Mouse (Mus musculus): Measurements from ENCODE around the gene Gtf3a. TPM values are rescaled to one million over a fixed set of nuclear protein-coding genes. Genes with fewer than 3 reads are reported as not detected.
"Not testable (repeated sequence)": the region's sequence is repeated elsewhere in the genome, so short reads cannot be mapped to it uniquely, and the experiment has no call there.

The Gtf3a gene
- total RNA-seq, 4 experiments from 2014 or later: 15.8 to 22.6 (median 19.9) TPM

DNA sequence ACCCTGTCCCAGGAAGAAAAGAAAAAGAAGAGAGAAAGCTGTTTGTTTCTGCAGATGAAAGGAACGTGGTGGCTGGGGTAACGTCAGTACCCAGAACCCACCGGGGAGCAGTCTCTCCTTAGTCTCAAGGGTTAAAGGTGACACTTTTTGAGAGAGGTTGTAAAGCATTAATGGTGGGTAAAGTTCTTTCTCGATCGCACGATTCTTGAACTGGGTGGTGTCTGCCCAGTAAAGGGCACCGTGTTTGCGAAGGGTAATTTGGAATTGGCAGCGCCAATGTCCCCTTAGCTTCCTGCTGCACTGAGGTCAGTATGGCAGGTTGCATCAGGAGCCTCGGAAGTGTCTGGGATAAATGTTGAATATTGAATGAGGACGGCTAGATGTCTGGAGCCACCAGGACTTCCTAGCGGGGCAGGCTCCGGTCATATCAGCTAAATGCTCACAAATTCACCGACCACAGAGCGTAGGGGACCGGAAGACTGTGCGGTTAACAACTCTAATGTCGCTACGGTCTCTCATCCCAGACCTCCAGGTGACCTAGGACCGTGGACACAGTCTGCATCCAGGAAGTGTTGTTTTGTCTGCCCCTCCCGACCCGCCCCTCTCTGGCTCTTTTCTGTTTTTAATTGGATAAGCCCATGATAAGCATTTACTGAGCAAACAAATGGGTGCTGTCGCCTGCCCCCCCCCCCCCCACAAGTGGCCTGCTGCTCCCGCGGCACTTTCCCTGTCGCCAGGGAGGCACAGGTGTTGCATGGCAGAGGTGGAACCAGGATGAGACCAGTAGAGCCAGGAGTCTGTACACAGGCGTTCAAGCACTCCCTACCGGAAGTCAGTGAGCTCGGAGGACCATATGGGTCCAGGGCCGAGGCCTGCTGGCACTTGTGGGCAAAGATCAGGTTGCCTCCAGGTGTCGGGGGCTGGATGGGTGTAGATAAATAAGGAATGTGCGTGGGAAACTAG lies 10.6 kb upstream of the Gtf3a start:
- DNase-seq (ENCODE audit: low spot score): no peak

DNA sequence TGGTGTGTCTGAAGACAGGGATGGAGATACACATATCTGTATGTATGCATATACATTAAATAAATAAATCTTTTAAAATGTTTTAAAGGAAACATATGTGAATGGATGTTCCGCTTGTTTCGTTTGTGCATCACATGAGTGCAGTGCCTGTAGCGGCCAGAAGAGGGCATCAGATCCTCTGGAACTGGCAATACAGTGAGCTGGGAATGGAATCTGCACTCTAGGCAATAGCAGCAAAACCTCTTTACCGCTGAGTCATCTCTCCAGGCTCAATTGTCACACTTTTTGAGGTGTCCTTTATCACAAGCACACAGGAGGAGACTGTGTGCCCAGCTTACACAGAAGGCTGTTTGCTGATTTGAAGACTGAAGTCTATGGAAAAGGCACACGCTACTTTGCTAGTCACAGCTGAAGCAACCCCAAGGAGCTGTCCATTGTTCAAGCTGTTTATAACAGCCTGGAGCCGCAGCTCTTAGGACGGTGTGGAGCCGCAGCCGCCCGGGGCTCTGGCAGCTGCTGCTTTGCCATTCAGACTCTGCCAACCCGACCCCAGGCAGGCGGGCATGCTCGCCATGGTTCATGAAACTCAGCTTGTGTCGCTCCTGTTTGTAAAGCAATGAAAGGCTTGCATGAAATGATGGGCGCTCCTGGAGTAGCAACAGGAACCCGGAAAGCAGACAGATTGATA lies 9.2 kb upstream of the Gtf3a start:
- no peak for DNase-seq (ENCODE audit: low spot score)

DNA sequence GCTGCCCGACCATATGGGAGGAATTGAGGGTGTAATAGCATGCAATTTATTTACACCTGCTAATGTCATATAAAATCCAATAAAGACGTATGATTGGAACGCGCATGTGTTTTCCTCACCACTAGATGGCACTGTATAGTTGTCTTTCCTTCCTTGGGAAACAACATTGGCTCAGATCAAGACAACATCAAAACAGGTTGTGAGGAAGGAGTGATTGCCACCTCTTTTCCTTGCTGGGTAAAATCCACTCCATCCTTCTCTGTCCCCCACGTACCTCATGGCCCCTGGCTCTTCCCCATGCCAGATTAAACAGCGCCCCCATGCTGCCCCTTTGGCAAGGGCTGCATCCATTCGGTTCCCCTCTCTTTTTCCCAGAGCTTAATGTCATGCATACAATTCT lies 8.2 kb upstream of the Gtf3a start:
- DNase-seq (ENCODE audit: low spot score): peak; percentile 47

- DNase-seq (ENCODE audit: low spot score): not testable (repeated sequence)
Measured at GRCm38 (mm10) chr5:146941939-146942338, 6.5 kb upstream of the Gtf3a start.

DNA sequence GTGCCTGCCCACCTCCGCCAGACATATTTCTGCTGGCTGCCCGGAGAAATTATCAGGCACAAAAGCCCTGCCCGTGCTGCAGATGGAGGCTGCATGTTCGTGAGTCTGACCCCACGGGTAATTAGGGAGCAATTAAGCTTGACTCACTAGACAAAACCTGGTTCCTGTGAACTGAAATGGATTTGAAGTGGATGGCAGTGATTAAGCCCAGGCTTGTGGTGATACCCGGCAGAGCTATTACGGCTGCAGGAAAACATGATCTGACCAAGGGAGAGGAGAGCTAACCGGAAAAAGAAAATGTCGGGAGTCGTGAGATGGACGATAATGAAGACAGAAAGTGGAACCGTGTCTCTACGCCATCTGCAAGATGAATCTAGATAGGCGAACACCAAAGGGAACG lies 5.5 kb upstream of the Gtf3a start:
- no peak for DNase-seq (ENCODE audit: low spot score)

GRCm38 (mm10) chr5:146944568-146944967 lies 3.9 kb upstream of the Gtf3a start:
- DNase-seq (ENCODE audit: low spot score): no peak

DNA sequence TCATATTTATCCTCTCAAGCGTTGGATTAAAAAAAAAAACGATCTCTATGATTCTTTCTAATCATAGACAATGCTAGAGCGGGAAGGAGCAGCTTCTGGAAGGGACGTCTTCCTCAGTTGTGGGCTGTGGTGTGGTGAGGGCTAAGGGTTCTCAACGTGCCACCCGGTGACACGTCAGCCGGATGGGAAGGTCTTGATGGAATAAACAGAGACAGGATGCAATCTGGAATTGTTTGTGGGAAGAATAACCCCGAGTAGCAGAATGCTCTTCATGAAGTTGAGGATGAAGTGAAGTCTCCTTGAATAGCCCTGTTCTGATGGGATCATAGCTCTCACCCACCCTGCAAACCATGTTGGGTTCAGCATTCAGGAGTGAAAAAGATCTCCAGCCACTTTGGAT lies 1.8 kb upstream of the Gtf3a start:
- no peak for DNase-seq (ENCODE audit: low spot score)

- no peak for DNase-seq (ENCODE audit: low spot score)
Measured at GRCm38 (mm10) chr5:146947497-146947896, 960 bp upstream of the Gtf3a start.

GRCm38 (mm10) chr5:146948041-146948507 lies 383 bp upstream of the Gtf3a start:
- DNase-seq (ENCODE audit: low spot score): no peak

DNA sequence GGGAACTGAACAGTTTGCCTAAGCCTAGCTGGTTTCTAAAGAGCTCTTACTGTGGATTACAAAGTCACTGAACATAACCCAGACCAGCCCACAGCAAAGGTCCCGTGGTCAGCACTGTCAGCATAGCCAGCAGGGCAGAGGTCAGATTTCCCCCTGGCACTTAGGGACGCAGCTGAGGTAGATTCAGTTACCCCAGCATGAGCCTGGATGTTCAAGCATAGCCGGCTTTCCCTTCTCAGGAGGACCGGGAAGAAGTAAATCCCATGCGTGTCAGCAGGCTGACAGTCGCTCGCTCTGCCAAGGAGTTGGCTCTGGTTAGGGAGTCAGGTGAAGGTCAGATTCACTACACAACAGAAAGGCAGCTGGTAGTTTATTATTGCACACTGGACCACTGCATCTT lies 6.1 kb downstream of the Gtf3a start:
- no peak for DNase-seq (ENCODE audit: low spot score)

- DNase-seq (ENCODE audit: low spot score): no peak
Measured at GRCm38 (mm10) chr5:146955651-146956050, 7.2 kb downstream of the Gtf3a start.

GRCm38 (mm10) chr5:146956678-146957077 lies 8.2 kb downstream of the Gtf3a start:
- DNase-seq (ENCODE audit: low spot score): no peak

DNA sequence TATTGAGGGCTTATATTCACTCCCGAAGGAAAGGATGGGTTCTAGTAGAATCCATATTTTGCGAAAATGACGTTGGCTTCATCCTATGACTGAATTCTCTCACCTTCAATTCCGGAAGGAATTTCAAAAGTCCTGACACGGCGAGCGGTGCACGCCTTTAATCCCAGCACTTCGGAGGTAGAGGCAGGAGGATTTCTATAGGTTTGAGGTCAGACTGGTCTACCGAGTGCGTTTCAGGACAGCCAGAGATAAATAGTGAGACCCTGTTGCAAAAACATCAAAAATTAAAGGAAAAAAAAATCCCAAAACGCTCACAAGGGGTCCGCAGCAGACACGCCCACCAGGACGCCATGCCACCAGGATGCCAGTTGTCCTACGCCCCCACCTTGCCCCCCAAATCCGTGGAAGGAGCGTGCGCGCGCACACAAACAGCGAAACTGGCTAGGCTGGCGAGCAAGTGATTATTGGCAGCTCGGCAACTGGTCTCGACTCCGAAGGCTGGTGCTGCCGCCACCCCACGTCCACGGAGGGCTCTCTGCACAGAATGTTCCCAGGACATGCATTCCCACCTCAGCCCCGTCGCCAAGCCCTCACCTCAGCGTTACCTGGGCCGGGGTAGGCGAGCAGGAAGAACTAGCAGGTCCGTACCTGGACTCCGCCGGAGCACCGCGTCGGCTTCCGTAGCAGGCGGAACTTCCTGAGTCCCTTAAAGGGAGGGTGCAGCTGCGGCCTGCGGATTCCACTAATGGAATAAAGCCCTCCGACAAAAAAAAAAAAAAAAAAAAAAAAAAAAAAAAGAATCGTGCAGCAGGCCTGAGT lies 14.9 kb downstream of the Gtf3a start, which contains the start of gene Mtif3:
Gene Mtif3 (minus strand): TSS at position 683 of the 819 bp plus-strand sequence.
- DNase-seq (ENCODE audit: low spot score): peak; percentile 83

GRCm38 (mm10) chr5:146963937-146964278 lies 15.5 kb downstream of the Gtf3a start:
- DNase-seq (ENCODE audit: low spot score): no peak

- no peak for DNase-seq (ENCODE audit: low spot score)
Measured at GRCm38 (mm10) chr5:146968695-146969393, 20.4 kb downstream of the Gtf3a start.

- DNase-seq (ENCODE audit: low spot score): no peak
Measured at GRCm38 (mm10) chr5:146971776-146972561, 23.5 kb downstream of the Gtf3a start.

DNA sequence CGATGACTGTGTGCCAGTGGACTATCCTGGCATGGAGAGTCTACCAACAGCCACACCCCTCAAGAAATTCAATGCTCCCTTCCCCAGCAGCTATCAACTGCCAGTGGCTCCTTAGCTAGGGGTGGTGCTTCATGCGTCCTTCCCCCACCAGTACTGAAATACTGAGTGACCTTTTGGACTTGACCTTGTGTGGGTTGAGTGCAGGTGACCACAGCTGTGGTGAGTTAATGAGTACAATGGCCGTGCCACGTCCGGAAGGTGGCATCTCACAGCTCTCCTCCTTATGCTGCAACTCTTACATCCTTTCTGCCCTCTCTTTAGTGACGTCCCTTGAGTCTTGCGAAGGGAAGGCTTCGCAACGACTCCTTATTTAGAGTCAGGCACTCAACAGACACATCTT lies 24.9 kb downstream of the Gtf3a start:
- DNase-seq (ENCODE audit: low spot score): no peak

- no peak for DNase-seq (ENCODE audit: low spot score)
Measured at GRCm38 (mm10) chr5:146973858-146974780, 25.7 kb downstream of the Gtf3a start.

DNA sequence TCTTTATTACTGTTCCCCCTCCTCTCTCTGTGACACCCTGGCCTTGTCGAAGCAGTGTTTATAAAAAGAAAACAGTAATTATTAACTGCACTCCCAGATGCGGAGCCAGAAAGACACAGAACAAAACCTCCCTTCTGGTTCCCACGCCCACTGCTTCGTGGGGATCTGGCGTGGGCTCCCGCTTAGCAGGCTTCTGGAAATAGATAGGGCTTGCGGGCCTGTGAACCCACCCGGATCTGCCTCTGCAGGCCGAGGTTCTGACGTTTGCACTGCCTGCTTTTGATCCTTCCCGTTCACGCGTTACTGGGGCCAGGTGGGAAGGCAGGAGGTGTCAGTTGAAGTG lies 26.3 kb downstream of the Gtf3a start:
- DNase-seq (ENCODE audit: low spot score): no peak
